Mouse (Mus musculus) right cerebral cortex, postnatal 4 days (tissue): Measurements from ENCODE around the gene Camk2d.

Experiments used
- DNase-seq: peaks from one replicate; pipeline ENCODE4 v3.0.0-alpha.2; 2022

Gene Camk2d

DNA sequence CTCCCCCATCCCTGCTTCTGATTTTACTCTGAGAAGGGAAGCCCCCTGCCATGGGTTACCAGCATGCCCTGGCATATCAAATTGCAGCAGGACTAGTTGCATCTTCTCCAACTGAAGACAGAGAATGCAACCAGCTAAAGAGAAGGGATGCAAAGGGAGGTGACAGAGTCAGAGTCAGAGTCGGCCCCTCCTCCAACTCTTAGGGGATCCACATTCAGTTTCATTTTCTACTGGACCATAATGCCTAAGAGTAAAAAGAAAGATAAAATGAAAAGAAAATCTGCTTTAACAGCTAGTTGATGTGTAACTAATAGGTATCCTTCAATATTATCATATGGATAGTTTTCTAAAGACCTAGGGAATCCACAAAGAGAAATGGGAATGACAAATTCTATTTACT is 162.3 kb downstream of the Camk2d start:
- DNase-seq: no peak

- DNase-seq: no peak
Observed at GRCm38 (mm10) chr3:126760608-126761007, 164.5 kb downstream of the Camk2d start.

- DNase-seq: peak; percentile 12
Observed at GRCm38 (mm10) chr3:126764745-126765144, 168.6 kb downstream of the Camk2d start.

GRCm38 (mm10) chr3:126770056-126770455 is 174.0 kb downstream of the Camk2d start:
- DNase-seq: no peak

DNA sequence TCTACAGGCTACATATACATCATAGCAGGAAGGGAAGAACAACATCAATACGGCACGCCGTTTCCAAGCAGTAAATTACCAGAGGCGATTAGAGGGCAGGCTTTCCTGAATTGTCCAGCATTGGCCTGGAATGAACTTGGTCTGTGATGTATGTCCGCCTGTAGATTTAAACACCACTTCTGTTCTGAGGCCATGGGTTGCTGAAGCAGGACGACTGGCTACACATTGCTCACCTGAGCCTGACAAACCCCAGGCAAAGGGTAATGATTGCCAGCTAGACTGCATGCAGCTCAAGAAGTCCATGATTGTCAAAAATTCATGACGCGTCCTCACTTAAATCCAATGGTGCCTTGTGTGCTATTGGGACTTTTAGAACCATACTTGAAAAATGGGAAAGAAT is 174.9 kb downstream of the Camk2d start:
- no peak for DNase-seq

GRCm38 (mm10) chr3:126771541-126771940 is 175.4 kb downstream of the Camk2d start:
- DNase-seq: peak; percentile 47

DNA sequence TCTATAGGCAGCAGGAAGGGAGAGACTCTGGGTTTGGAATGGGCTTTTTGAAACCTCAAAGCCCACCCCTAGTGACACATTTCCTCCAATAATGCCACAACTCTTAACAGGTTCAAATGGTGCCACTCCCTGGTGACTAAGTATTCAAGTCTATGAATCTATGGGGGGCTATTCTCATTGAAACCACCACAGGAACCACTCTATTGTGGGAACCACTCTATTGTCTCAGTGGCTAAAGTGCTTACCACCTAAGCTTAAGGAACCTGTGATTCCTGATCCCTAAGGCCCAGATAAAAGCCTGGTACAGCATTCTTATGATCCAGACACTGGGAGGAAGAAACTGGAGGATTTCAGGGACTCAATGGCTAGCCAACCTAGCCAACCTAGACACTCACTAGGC is 179.9 kb downstream of the Camk2d start:
- no peak for DNase-seq

DNA sequence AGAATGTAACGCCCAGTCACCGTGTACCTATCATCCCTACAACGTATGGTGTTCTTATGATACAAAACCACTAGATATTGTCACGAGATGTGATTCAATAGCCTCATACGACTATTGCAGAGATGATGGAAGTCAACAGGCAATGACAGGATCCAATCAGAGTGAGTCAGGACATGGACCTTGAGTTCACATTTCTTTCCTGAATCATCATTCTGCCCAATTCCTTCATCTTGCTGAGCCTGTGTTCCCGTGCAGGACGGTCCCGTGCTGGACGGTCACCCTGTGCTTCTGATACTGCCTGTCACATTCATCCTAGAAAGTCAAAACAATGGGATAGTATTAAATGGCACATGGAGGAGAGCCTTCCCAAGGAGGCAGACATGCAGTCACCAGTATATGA is 181.0 kb downstream of the Camk2d start:
- no peak for DNase-seq

DNA sequence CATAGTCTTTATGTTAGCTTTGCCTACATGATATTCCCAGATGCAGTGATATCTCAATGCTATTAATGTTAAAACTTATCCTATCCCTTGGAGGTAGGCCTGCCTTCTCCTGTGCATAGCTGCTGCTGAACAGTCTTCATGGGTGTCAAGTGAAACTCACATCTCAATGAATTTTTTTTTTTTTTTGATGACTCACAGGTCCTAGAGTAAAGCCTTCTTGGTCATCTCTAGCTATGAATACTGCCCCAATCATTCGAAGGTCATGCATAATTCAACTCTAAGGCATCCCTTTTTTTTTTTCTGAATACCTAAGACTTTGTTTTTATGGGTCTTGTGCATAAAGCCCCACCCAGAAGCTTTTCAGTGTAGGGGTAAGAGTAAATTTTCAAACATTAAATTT is 181.8 kb downstream of the Camk2d start:
- DNase-seq: no peak

DNA sequence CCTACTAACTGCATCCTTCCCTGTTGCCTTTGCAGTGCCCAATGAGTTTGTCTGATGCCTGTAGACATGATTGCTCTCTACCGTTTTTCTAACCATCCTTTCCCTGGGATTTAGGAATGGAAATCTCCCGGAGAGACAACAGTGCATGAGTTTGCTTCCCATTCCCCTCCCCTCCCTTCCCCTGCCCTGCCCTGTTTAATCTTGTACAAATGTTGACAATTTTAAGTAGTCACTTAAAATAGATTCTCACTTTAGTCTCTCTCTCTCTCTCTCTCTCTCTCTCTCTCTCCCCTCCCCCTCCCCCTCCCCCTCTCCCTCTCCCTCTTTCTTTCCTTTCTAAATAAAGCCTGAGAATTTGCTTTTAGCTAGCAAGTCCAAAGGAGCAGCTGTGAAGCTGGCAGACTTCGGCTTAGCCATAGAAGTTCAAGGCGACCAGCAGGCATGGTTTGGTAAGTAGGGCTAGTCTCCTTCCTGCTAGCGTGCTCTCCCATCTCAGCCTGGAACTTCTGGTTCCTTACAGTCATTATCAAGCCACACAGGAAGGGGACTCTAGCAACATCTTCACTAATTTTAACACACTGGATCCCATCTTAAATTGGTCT is 184.0 kb downstream of the Camk2d start:
- DNase-seq: no peak

DNA sequence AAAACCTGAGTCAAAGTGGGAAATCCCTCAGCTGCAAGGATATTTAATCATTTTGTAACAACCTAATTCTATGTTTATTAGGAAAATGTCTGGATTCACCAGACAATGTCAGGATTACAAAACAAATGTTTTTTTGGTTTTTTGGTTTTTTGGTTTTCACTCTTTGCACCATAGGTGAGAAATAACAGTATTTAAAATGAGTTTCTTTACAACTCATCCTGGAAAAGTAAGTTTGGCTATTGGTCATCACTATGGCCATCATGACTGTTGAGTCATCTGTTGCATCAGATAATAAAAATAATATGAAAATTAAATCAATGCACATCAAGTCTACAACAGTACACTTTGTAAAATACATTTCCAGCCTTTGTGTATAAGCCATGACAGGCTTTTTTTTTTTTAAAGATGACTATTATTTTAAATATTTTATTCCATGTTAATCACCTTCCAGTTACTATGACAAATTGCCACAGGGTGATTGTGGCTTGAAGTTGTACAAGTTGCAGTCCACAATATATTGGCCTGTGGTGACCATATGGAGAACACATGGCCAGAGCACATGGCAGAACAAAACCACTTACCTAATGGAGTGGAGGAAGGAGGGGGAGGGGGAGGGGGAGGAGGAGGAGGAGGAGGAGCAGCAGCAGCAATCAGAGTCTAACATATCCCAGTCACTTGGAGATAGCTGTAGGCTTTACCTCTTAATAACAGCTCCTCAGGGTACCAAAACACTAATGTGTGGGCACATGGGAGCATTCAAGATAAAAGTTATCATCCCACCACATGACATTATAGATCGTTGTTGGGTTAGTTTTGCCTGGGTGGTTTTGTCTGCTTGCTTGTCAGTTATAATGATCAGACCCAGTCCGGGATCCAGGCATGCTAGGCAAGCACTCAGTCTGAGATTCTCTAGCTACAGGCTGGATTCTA is 197.2 kb downstream of the Camk2d start:
- no peak for DNase-seq

- DNase-seq: no peak
Observed at GRCm38 (mm10) chr3:126795904-126796303, 199.8 kb downstream of the Camk2d start.

GRCm38 (mm10) chr3:126797025-126797424 is 200.9 kb downstream of the Camk2d start:
- no peak for DNase-seq

GRCm38 (mm10) chr3:126797810-126798209 is 201.7 kb downstream of the Camk2d start:
- no peak for DNase-seq

- no peak for DNase-seq
Observed at GRCm38 (mm10) chr3:126802988-126803387, 206.9 kb downstream of the Camk2d start.

- DNase-seq: no peak
Observed at GRCm38 (mm10) chr3:126804968-126805367, 208.9 kb downstream of the Camk2d start.

DNA sequence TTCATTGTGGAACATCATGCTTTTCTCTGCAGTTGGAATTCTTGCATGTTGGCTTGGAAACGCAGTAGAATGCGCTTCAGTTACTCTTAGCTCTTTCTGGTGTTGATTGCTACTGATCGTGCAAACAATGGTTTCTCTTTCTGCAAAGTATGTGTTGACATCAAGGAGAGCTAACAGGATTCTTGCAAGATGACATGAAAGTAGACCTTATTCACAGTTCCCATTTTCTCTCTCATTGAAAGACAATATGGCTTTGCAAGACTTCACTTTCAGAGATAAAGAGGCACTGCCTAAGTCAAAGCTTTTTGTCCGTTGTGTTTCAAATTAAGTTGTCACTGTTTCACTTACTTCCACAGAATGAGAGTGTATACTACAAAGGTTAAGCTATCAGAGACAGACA is 210.0 kb downstream of the Camk2d start:
- DNase-seq: no peak

GRCm38 (mm10) chr3:126809915-126810314 is 213.8 kb downstream of the Camk2d start:
- DNase-seq: no peak

DNA sequence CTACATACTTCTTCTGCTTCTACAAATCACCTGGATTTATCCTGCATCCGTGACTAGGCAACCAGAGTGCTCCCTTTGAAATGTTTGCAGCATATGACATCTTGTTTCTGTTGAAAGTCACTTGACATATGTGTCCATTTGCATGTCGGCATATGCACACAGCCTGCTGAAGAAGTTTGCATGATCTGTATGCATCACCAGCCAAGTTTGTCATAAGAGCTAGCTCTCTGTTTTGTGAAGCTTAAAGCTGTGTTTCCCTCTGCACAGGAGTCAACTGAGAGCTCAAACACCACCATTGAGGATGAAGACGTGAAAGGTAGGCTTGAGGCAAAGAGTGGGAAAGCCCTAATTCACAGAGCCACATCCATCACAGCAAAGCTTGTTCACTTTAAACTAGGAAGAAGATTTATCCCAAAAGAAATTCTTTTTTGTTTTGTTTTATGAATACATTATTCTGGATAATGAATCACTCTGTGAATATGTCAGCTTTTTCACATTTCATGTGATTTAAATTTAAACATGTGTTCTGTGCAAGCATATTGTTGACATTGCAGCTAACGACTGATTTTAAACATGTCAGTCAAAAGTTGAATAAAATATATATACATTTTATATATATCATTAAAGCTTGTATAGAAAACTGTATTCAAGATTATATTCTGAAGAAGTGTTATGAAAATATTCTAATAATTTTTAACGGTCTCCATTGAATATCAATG is 214.4 kb downstream of the Camk2d start:
- no peak for DNase-seq

- no peak for DNase-seq
Observed at GRCm38 (mm10) chr3:126811646-126812045, 215.5 kb downstream of the Camk2d start.

- no peak for DNase-seq
Observed at GRCm38 (mm10) chr3:126822374-126822773, 226.3 kb downstream of the Camk2d start.

DNA sequence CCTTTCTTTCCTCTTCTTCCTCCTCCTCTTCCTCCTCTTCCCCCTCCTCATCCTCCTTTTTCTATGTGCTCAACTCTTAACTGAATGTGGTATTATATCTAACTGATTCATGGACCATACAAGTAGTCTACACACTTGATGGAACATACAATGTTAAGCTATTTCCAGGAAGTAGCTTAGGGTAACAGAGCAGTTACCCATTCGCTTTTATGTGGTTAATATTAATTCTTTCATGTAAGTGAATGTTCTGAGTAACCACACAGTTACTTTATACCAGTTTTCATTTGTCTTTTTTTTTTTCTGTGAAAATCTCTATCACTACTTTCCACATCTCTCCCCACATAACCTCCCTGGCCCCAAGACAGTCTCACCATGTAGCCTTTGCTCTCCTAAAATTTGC is 228.8 kb downstream of the Camk2d start:
- no peak for DNase-seq

- no peak for DNase-seq
Observed at GRCm38 (mm10) chr3:126826172-126826571, 230.1 kb downstream of the Camk2d start.

DNA sequence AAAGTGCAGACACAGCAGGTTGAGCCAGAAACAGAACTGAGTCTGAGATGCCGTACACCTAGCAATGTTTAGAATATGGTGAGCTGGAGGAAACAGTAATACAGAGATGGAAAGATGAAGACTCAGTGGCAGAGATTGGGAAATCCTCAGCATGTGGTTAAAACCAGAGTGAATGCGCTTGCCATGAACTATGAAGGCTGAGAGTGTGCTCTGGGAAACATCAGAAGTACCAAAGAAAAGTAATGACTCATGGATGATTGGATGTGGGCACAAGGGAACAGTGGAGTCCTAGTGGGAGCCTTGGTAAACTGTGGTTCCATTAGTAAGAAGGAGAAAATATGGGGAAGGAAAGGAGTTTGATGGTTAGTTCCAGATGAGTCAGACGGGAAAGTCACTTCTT is 231.8 kb downstream of the Camk2d start:
- no peak for DNase-seq
